Mouse (Mus musculus) fat pad, adult 2 months (tissue): Measurements from ENCODE around the gene Map1s.

Experiments used
- DNase-seq: peaks from one replicate; pipeline ENCODE4 v3.0.0-alpha.2; 2011; ENCODE audit warnings: low read depth, low spot score; ENCODE audit errors: extremely low read depth

The Map1s gene

GRCm38 (mm10) chr8:70897681-70898413 lies 7.9 kb upstream of the Map1s start:
- no peak for DNase-seq

GRCm38 (mm10) chr8:70898661-70899198 lies 7.0 kb upstream of the Map1s start:
- no peak for DNase-seq

DNA sequence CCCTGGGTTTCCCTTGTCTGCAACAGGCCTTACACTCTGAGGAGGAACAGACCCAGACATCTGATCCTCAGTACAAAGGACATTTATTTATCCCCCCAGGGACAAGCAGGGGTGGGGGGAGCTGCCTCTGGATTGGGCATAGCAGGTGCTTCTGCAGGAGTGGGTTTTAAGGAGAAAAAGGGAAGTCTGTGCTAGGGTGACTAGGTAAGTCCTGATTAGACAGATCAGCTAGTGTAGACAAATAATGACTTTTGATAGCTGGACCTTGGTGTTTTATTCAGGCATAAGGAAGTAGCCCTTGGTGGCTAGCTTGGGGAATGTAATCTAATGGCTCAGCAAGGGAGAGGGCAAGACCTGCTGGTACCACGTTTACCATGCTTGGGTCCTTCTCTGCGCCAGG lies 6.5 kb upstream of the Map1s start:
- no peak for DNase-seq

- DNase-seq, result no peak
These were observed 4.8 kb upstream of the Map1s start for GRCm38 (mm10) chr8:70900872-70901387.

GRCm38 (mm10) chr8:70902211-70902610 lies 3.5 kb upstream of the Map1s start:
- no peak for DNase-seq

GRCm38 (mm10) chr8:70903112-70903511 lies 2.6 kb upstream of the Map1s start:
- DNase-seq, result no peak

GRCm38 (mm10) chr8:70903582-70903981 lies 2.1 kb upstream of the Map1s start:
- DNase-seq, result no peak

DNA sequence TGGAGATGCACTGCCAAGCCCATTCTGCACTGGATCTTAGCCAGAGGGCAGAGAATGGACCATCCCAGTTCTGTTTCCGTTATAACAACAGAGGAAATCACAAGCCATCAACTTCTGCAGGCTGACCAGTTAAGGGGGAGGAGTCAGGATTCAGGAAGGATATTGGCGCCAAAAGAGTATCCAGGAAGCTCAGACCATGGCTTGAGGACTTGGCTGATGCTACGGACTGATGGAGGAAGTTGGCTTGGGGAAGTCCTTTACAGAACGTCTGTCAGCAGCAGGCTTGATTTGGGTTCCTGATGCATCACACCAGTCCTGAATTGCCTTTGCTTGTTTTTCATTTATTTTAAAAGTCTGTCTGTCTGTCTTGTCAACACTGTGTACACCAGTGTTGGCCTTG lies 1.2 kb upstream of the Map1s start:
- no peak for DNase-seq

- DNase-seq, result no peak
These were observed 285 bp upstream of the Map1s start for GRCm38 (mm10) chr8:70905463-70905830.

DNA sequence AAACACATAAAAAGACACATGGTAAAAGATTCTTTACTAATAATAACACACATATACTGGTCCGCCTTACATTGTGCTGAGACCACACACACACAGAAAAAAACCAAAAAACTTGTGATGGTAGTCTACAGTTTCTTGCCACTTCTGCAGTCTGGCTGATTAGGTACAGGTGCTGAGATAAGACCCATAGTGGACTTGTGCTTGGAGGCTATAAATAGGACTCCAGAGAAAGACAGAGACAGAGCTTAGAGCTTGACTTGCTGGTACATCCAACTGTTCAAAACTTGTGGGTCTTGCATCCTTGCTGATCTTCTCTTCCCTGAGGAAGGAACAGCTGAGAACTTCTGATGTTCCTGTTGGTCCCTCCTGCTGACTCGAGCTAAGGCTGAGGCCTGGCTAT lies 1.8 kb downstream of the Map1s start:
- no peak for DNase-seq

- no peak for DNase-seq
These were observed 5.9 kb downstream of the Map1s start for GRCm38 (mm10) chr8:70911596-70911995.

- no peak for DNase-seq
These were observed 7.2 kb downstream of the Map1s start for GRCm38 (mm10) chr8:70912955-70913354.

- no peak for DNase-seq
These were observed 7.8 kb downstream of the Map1s start for GRCm38 (mm10) chr8:70913523-70913922.

- no peak for DNase-seq
These were observed 9.0 kb downstream of the Map1s start for GRCm38 (mm10) chr8:70914704-70915103.

DNA sequence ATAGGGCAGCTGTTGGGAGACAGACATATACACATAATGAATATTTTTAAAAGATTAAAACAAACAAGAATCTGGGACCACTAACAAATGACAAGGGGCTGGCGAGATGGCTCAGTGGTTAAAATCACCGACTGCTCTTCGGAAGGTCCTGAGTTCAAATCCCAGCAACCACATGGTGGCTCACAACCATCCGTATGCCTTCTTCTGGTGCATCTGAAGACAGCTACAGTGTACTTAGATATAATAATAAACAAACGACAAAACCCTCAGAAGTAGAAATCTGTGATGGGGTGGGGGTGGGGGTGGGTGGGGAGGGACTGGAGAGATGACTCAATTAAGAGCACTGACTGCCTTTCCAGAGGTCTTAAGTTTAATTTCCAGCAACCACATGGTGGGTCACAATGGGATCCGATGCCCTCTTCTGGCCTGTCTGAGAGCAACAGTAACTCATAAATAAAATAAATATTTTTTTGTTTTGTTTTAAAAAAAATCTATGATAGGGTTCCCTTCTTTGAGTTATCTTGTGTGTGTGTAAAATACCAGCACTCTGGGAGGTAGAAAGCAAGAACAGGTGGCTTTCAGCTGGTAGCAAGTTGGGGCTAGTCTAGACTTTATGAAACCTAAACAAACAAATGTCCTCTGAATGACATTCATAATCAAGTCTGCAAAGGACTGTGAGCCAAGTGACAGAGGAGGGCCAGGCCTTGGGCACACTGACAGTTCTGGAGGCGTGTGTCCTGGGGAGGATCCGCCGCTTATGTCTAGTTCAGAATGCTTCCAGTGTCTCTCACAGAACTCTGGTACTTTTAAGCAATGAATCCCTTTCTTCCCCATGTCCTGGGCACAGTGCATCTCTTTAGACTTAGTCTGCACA lies 14.6 kb downstream of the Map1s start:
- no peak for DNase-seq

DNA sequence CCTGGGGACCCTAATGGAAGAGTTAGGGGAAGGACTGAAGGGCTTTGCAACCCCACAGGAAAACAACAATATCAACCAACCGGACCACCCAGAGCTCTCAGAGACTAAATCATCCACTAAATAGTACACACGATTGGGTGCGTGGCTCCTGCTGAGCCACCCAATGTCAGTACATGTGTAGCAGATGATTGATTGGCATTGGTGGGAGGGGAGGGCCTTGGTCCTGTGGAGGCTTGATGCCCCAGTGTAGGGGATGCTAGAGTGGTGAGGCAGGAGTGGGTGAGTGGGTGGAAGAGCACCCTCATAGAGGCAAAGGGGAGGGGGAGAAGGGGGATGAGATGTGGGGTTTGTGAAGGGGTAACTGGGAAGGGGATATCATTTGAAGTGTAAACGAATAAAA lies 18.4 kb downstream of the Map1s start:
- no peak for DNase-seq

- DNase-seq, result no peak
These were observed 20.0 kb downstream of the Map1s start for GRCm38 (mm10) chr8:70925754-70926153.

- DNase-seq, result no peak
These were observed 20.7 kb downstream of the Map1s start for GRCm38 (mm10) chr8:70926396-70926795.

GRCm38 (mm10) chr8:70928096-70928495 lies 22.4 kb downstream of the Map1s start:
- DNase-seq, result no peak

DNA sequence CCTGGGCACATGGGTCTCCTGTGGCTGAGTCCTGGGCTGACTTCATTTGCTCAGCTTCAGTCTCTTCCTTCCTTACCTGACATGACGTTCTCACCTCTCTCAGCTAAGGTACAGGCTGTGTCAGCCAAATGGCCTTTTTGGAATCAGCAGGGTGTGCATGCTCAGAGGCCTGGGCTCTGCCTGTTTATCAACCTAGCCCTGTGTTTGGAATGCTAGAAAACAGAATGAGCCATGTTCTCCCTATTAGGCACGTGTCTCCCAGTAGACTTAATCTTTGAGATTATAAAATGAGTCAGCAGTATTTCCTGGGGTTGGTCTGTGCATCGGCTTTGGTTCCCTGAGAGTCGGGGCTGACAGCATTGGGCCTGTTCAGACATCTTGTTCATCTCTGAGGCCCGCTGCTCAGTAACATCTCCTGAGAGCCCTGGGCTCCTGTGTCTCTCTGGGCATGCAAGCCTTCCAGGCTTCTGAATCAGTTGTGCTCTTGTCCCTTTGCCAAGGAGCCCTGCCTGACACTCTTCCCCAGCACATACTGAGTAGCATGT lies 23.1 kb downstream of the Map1s start:
- no peak for DNase-seq

- DNase-seq, result no peak
These were observed 26.0 kb downstream of the Map1s start for GRCm38 (mm10) chr8:70931731-70932130.

GRCm38 (mm10) chr8:70933036-70933435 lies 27.3 kb downstream of the Map1s start:
- no peak for DNase-seq
